Mouse (Mus musculus): ENCODE measurements around the gene Zcwpw1. TPM values are rescaled to one million over a fixed set of nuclear protein-coding genes. Genes with fewer than 3 reads are reported as not detected.
"Not testable (repeated sequence)": the region's sequence is repeated elsewhere in the genome, so short reads cannot be mapped to it uniquely, and the experiment has no call there.

Gene Zcwpw1
- polyA plus RNA-seq, 1 experiment from 2014 or later: 11.8 TPM

DNA sequence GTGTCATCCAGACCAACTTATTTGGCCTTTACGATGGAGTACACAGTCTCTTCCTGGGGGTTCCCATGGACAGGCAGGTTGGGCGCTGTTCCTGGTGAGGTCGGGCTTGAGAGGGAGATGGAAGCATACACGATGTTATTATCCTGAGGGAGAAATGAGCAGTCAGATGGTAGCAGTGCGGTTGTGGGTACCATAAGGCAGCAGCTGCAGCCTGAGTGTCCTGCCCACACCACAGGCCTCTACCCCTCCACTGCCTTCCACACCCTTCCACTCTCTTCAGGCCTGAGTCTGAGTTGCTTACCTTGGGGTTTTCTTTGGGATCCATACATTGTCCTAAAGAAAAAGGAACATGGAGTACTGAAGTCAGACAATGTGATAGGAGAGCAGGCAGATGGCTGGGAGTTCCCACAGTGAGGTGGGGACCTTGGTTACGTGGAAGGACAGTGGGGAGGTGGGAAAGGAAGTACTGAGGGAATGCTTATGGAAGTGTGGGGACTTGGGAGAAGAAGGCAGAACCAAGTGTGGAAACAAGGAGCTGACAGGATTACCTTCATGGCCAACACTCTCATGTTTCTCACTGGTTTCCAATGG is 36.0 kb downstream of the Zcwpw1 start:
- 85% methylated on average over 6 of the region's 6 CpGs for WGBS
- no peak overlapping the region for H3K4me2 ChIP-seq (ENCODE audit: low read depth, low read length)
- H3K4me1 ChIP-seq (ENCODE audit: control insufficient read depth, insufficient read depth, low read length): no peaks in the 10 kb centered on the region
- no peaks in the 10 kb centered on the region for H3K27me3 ChIP-seq (replicated peaks; ENCODE audit: control insufficient read depth, insufficient read depth, low read length)
- no peak for ATAC-seq
- H3K9ac ChIP-seq (ENCODE audit: low read depth, low read length): no peak overlapping the region
- H3K36me3 ChIP-seq (ENCODE audit: control insufficient read depth, insufficient read depth, low read length): no peaks in the 10 kb centered on the region
- no peaks in the 10 kb centered on the region for H3K9me3 ChIP-seq (ENCODE audit: control insufficient read depth, low read length)
- H3K27ac ChIP-seq (ENCODE audit: low read length): no peak overlapping the region
- H3K4me3 ChIP-seq (ENCODE audit: low read length): no peak overlapping the region

GRCm38 (mm10) chr5:137825030-137825429 is 37.4 kb downstream of the Zcwpw1 start:
- WGBS: 87% methylated on average over 3 of the region's 3 CpGs

GRCm38 (mm10) chr5:137825971-137826370 is 38.4 kb downstream of the Zcwpw1 start:
- ATAC-seq: no peak
- H3K9me3 ChIP-seq (ENCODE audit: control insufficient read depth, low read length): no peaks in the 10 kb centered on the region
- no peak overlapping the region for H3K9ac ChIP-seq (ENCODE audit: low read depth, low read length)
- H3K4me2 ChIP-seq (ENCODE audit: low read depth, low read length): no peak overlapping the region
- no peak overlapping the region for H3K27ac ChIP-seq (ENCODE audit: low read length)
- no peaks in the 10 kb centered on the region for H3K4me1 ChIP-seq (ENCODE audit: control insufficient read depth, insufficient read depth, low read length)
- H3K36me3 ChIP-seq (ENCODE audit: control insufficient read depth, insufficient read depth, low read length): no peaks in the 10 kb centered on the region
- 81% methylated on average over 2 of the region's 2 CpGs for WGBS
- H3K4me3 ChIP-seq (ENCODE audit: low read length): no peak overlapping the region
- no peaks in the 10 kb centered on the region for H3K27me3 ChIP-seq (replicated peaks; ENCODE audit: control insufficient read depth, insufficient read depth, low read length)

More at GRCm38 (mm10) chr5:137825030-137825429, 37.4 kb downstream of the Zcwpw1 start:
- Histone ChIP-seq H3K4me1 (ENCODE audit: control insufficient read depth, insufficient read depth, low read length) (no peaks in the 10 kb centered on the region), H3K27ac (ENCODE audit: low read length) (no peak overlapping the region), H3K9ac (ENCODE audit: low read depth, low read length) (no peak overlapping the region), H3K36me3 (ENCODE audit: control insufficient read depth, insufficient read depth, low read length) (no peaks in the 10 kb centered on the region), H3K27me3 (replicated peaks; ENCODE audit: control insufficient read depth, insufficient read depth, low read length) (no peaks in the 10 kb centered on the region), H3K9me3 (ENCODE audit: control insufficient read depth, low read length) (no peaks in the 10 kb centered on the region), H3K4me3 (ENCODE audit: low read length) (no peak overlapping the region), H3K4me2 (ENCODE audit: low read depth, low read length) (no peak overlapping the region)
- no peak for ATAC-seq

- Histone ChIP-seq H3K4me3 (ENCODE audit: low read length) (no peak overlapping the region), H3K36me3 (ENCODE audit: control insufficient read depth, insufficient read depth, low read length) (no peaks in the 10 kb centered on the region), H3K27ac (ENCODE audit: low read length) (no peak overlapping the region), H3K9me3 (ENCODE audit: control insufficient read depth, low read length) (no peaks in the 10 kb centered on the region), H3K27me3 (replicated peaks; ENCODE audit: control insufficient read depth, insufficient read depth, low read length) (no peaks in the 10 kb centered on the region), H3K4me2 (ENCODE audit: low read depth, low read length) (no peak overlapping the region), H3K4me1 (ENCODE audit: control insufficient read depth, insufficient read depth, low read length) (no peaks in the 10 kb centered on the region), H3K9ac (ENCODE audit: low read depth, low read length) (no peak overlapping the region)
- no peak for ATAC-seq
- 52% methylated on average over 7 of the region's 7 CpGs for WGBS
Observed at GRCm38 (mm10) chr5:137826421-137826820, 38.8 kb downstream of the Zcwpw1 start.

- Histone ChIP-seq H3K27ac (ENCODE audit: low read length) (no peak overlapping the region), H3K4me2 (ENCODE audit: low read depth, low read length) (no peak overlapping the region), H3K4me3 (ENCODE audit: low read length) (no peak overlapping the region), H3K9me3 (ENCODE audit: control insufficient read depth, low read length) (no peaks in the 10 kb centered on the region), H3K4me1 (ENCODE audit: control insufficient read depth, insufficient read depth, low read length) (no peaks in the 10 kb centered on the region), H3K27me3 (replicated peaks; ENCODE audit: control insufficient read depth, insufficient read depth, low read length) (no peaks in the 10 kb centered on the region), H3K36me3 (ENCODE audit: control insufficient read depth, insufficient read depth, low read length) (no peaks in the 10 kb centered on the region), H3K9ac (ENCODE audit: low read depth, low read length) (no peak overlapping the region)
- no peak for ATAC-seq
- WGBS: 81% methylated on average over 6 of the region's 6 CpGs
Observed at GRCm38 (mm10) chr5:137828694-137829093, 41.1 kb downstream of the Zcwpw1 start.

- no peaks in the 10 kb centered on the region for H3K36me3 ChIP-seq (ENCODE audit: control insufficient read depth, insufficient read depth, low read length)
- H3K9me3 ChIP-seq (ENCODE audit: control insufficient read depth, low read length): no peaks in the 10 kb centered on the region
- H3K27me3 ChIP-seq (replicated peaks; ENCODE audit: control insufficient read depth, insufficient read depth, low read length): no peaks in the 10 kb centered on the region
- no peak overlapping the region for H3K9ac ChIP-seq (ENCODE audit: low read depth, low read length)
- H3K4me2 ChIP-seq (ENCODE audit: low read depth, low read length): no peak overlapping the region
- WGBS: 72% methylated on average over 7 of the region's 7 CpGs
- ATAC-seq: no peak
- no peak overlapping the region for H3K4me3 ChIP-seq (ENCODE audit: low read length)
- H3K27ac ChIP-seq (ENCODE audit: low read length): no peak overlapping the region
- H3K4me1 ChIP-seq (ENCODE audit: control insufficient read depth, insufficient read depth, low read length): no peaks in the 10 kb centered on the region
Observed at GRCm38 (mm10) chr5:137830238-137830637, 42.6 kb downstream of the Zcwpw1 start.

GRCm38 (mm10) chr5:137831106-137831505 is 43.5 kb downstream of the Zcwpw1 start:
- H3K27me3 ChIP-seq (replicated peaks; ENCODE audit: control insufficient read depth, insufficient read depth, low read length): no peaks in the 10 kb centered on the region
- no peak overlapping the region for H3K27ac ChIP-seq (ENCODE audit: low read length)
- H3K4me2 ChIP-seq (ENCODE audit: low read depth, low read length): no peak overlapping the region
- no peak for ATAC-seq
- H3K9ac ChIP-seq (ENCODE audit: low read depth, low read length): no peak overlapping the region
- no peaks in the 10 kb centered on the region for H3K36me3 ChIP-seq (ENCODE audit: control insufficient read depth, insufficient read depth, low read length)
- H3K4me3 ChIP-seq (ENCODE audit: low read length): no peak overlapping the region
- no peaks in the 10 kb centered on the region for H3K9me3 ChIP-seq (ENCODE audit: control insufficient read depth, low read length)
- no peaks in the 10 kb centered on the region for H3K4me1 ChIP-seq (ENCODE audit: control insufficient read depth, insufficient read depth, low read length)
- WGBS: 89% methylated on average over 4 of the region's 4 CpGs

DNA sequence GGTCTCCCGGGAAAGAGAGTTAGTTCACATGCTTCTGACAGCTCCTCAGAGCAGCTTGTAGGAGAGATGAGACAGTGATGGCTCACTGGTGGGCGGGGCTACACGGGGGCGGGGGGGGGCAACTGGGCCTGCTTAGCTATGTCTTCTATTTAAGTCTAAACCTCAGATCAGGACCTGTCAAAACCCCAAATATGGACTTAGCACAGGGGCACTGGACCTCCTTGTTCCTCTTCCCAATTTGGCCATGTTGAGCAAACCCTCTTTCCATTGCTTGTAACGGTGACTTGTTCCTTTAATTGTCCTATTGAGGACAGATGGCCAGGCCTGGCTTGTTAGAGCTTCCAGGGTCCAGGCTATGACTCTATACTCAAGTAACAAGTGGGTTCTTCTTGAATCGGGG is 43.9 kb downstream of the Zcwpw1 start:
- Histone ChIP-seq H3K9me3 (ENCODE audit: control insufficient read depth, low read length) (no peaks in the 10 kb centered on the region), H3K4me1 (ENCODE audit: control insufficient read depth, insufficient read depth, low read length) (no peaks in the 10 kb centered on the region), H3K9ac (ENCODE audit: low read depth, low read length) (no peak overlapping the region), H3K27ac (ENCODE audit: low read length) (no peak overlapping the region), H3K4me2 (ENCODE audit: low read depth, low read length) (no peak overlapping the region), H3K27me3 (replicated peaks; ENCODE audit: control insufficient read depth, insufficient read depth, low read length) (no peaks in the 10 kb centered on the region), H3K4me3 (ENCODE audit: low read length) (no peak overlapping the region), H3K36me3 (ENCODE audit: control insufficient read depth, insufficient read depth, low read length) (no peaks in the 10 kb centered on the region)
- ATAC-seq: no peak
- 71% methylated on average over 6 of the region's 6 CpGs for WGBS

DNA sequence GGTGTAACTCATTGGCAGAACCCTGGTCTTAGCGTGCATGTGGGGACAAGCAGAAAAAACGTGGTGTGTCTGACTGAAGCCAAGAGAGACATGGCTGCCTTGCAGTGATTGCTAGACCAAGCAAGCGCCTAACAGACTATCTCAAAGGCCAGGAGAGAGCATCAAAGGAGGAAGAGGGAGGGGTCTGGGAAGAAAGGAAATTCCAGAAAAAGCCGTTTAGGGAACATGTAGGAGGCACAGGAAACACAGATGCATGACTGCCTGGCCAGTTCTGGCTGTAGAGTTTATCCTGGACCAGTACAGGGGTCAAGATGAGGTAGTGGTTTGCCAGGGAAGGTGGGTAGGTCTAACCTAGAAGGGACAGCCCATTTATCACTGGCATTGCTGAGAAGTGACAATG is 45.9 kb downstream of the Zcwpw1 start:
- Histone ChIP-seq H3K4me2 (ENCODE audit: low read depth, low read length) (no peak overlapping the region), H3K9ac (ENCODE audit: low read depth, low read length) (no peak overlapping the region), H3K36me3 (ENCODE audit: control insufficient read depth, insufficient read depth, low read length) (no peaks in the 10 kb centered on the region), H3K27ac (ENCODE audit: low read length) (no peak overlapping the region), H3K4me3 (ENCODE audit: low read length) (no peak overlapping the region), H3K4me1 (ENCODE audit: control insufficient read depth, insufficient read depth, low read length) (no peaks in the 10 kb centered on the region), H3K9me3 (ENCODE audit: control insufficient read depth, low read length) (no peaks in the 10 kb centered on the region), H3K27me3 (replicated peaks; ENCODE audit: control insufficient read depth, insufficient read depth, low read length) (no peaks in the 10 kb centered on the region)
- ATAC-seq: no peak
- WGBS: 49% methylated on average over 4 of the region's 4 CpGs

GRCm38 (mm10) chr5:137835966-137836520 is 48.4 kb downstream of the Zcwpw1 start, which contains the start of gene Pilra:
Gene Pilra, minus strand, starts transcription at chr5:137836281.
- not testable (repeated sequence) for ATAC-seq; H3K27me3 ChIP-seq (replicated peaks; ENCODE audit: control insufficient read depth, insufficient read depth, low read length); H3K4me3 ChIP-seq (ENCODE audit: low read length); H3K9me3 ChIP-seq (ENCODE audit: control insufficient read depth, low read length); H3K36me3 ChIP-seq (ENCODE audit: control insufficient read depth, insufficient read depth, low read length); H3K4me1 ChIP-seq (ENCODE audit: control insufficient read depth, insufficient read depth, low read length); H3K4me2 ChIP-seq (ENCODE audit: low read depth, low read length); H3K9ac ChIP-seq (ENCODE audit: low read depth, low read length); H3K27ac ChIP-seq (ENCODE audit: low read length)
- 59% methylated on average over 2 of the region's 2 CpGs for WGBS

Data from intestine, embryonic 16.5 days (tissue).